Mouse (Mus musculus) CH12.LX (cell line): ENCODE measurements around the gene Syt2. TPM values are rescaled to one million over a fixed set of nuclear protein-coding genes. Genes with fewer than 3 reads are reported as not detected.

ENCODE experiments used
- DNase-seq: peaks from one replicate; pipeline ENCODE4 v3.0.0-alpha.2; 2013; ENCODE audit errors: extremely low read depth
- H3K27ac ChIP-seq: 2 replicates; pipeline ENCODE4 v1.5.1; 2012; ENCODE audit warnings: low read depth, mild to moderate bottlenecking, control low read depth, moderate library complexity; ENCODE audit not compliant: insufficient read depth
- H3K27me3 ChIP-seq: replicated peaks from 2 replicates; pipeline ENCODE3; 2012; ENCODE audit warnings: inconsistent platforms
- H3K36me3 ChIP-seq, 2 experiments: replicated peaks in 1 of 2; 2 replicates each; pipeline versions ENCODE3 to v1.6.1; 2012; ENCODE audit warnings: inconsistent platforms in 1 of 2, low read length in 1 of 2, mild to moderate bottlenecking in 1 of 2, mixed read lengths in 1 of 2, moderate library complexity in 1 of 2; ENCODE audit not compliant: control insufficient read depth in 1 of 2, insufficient read depth in 1 of 2
- H3K4me1 ChIP-seq, 2 experiments: 2 replicates each; pipeline ENCODE4 v1.6.1; 2012; ENCODE audit warnings: inconsistent platforms in 1 of 2, moderate library complexity in 1 of 2; ENCODE audit not compliant: insufficient read depth in 2 of 2, control insufficient read depth in 1 of 2
- H3K4me2 ChIP-seq: 2 replicates; pipeline ENCODE4 v1.6.1; 2012; ENCODE audit warnings: low read depth, mild to moderate bottlenecking, control low read depth; ENCODE audit not compliant: poor library complexity, insufficient read depth, severe bottlenecking
- H3K4me3 ChIP-seq, 3 experiments: fragments of 150-350 bp in 1 of 3; sonication (generic) in 1 of 3; replicated peaks in 1 of 3; 2 replicates each; pipeline versions ENCODE3 to v1.5.1; 2011 to 2012; ENCODE audit warnings: low read depth in 2 of 3, low read length in 2 of 3, mild to moderate bottlenecking in 2 of 3, moderate library complexity in 2 of 3, control low read depth in 1 of 3, improper control_type of control experiment in 1 of 3, inconsistent platforms in 1 of 3, mixed read lengths in 1 of 3; ENCODE audit not compliant: poor library complexity in 1 of 3
- H3K79me2 ChIP-seq: replicated peaks from 2 replicates; pipeline ENCODE4 v1.6.1; 2012; ENCODE audit warnings: mild to moderate bottlenecking, moderate library complexity; ENCODE audit not compliant: control insufficient read depth, poor library complexity, insufficient read depth, severe bottlenecking; ENCODE audit errors: extremely low read depth
- H3K9ac ChIP-seq: 2 replicates; pipeline ENCODE4 v1.6.1; 2012; ENCODE audit warnings: low read depth, mild to moderate bottlenecking, control low read depth, moderate library complexity; ENCODE audit not compliant: insufficient read depth
- H3K9me3 ChIP-seq: replicated peaks from 2 replicates; pipeline ENCODE3; 2012; ENCODE audit warnings: low read length, inconsistent platforms, mixed read lengths
- CTCF ChIP-seq, 2 experiments: IDR thresholded peaks in 1 of 2; conservative IDR thresholded peaks in 1 of 2; 2 replicates each; pipeline ENCODE4 v1.5.1; 2011 to 2012; ENCODE audit warnings: low read depth in 2 of 2, low read length in 2 of 2, improper control_type of control experiment in 1 of 2, inconsistent platforms in 1 of 2, mild to moderate bottlenecking in 1 of 2, moderate library complexity in 1 of 2
- ETS1 ChIP-seq: conservative IDR thresholded peaks from 2 replicates; pipeline ENCODE4 v1.6.1; 2012; ENCODE audit warnings: low read depth, mild to moderate bottlenecking, inconsistent platforms, low read length, improper control_type of control experiment, moderate library complexity
- JUND ChIP-seq: conservative IDR thresholded peaks from 2 replicates; pipeline ENCODE4 v1.6.1; 2011; ENCODE audit warnings: low read depth, low read length, improper control_type of control experiment
- KAT2A ChIP-seq: IDR thresholded peaks from 2 replicates; pipeline ENCODE4 v1.6.1; 2012; ENCODE audit warnings: low read length, improper control_type of control experiment, inconsistent platforms; ENCODE audit not compliant: insufficient replicate concordance
- MAZ ChIP-seq: IDR thresholded peaks from 2 replicates; pipeline ENCODE4 v1.6.1; 2012; ENCODE audit warnings: low read depth, mild to moderate bottlenecking, inconsistent platforms, low read length, improper control_type of control experiment, moderate library complexity
- NELFE ChIP-seq: IDR thresholded peaks from 2 replicates; pipeline ENCODE4 v1.6.1; 2011; ENCODE audit warnings: low read depth, low read length, improper control_type of control experiment
- POLR2AphosphoS2 ChIP-seq: IDR thresholded peaks from 2 replicates; pipeline ENCODE4 v1.6.1; 2011; ENCODE audit warnings: low read depth, low read length, improper control_type of control experiment
- RAD21 ChIP-seq: IDR thresholded peaks from 2 replicates; pipeline ENCODE4 v1.6.1; 2011; ENCODE audit warnings: low read depth, mild to moderate bottlenecking, low read length, improper control_type of control experiment, moderate library complexity
- RCOR1 ChIP-seq: conservative IDR thresholded peaks from 2 replicates; pipeline ENCODE4 v1.6.1; 2012; ENCODE audit warnings: low read depth, mild to moderate bottlenecking, inconsistent platforms, low read length, improper control_type of control experiment
- SIN3A ChIP-seq: IDR thresholded peaks from 2 replicates; pipeline ENCODE4 v1.6.1; 2012; ENCODE audit warnings: low read length, improper control_type of control experiment, inconsistent platforms
- SMC3 ChIP-seq: IDR thresholded peaks from 2 replicates; pipeline ENCODE4 v1.6.1; 2011; ENCODE audit warnings: low read depth, low read length, improper control_type of control experiment
- TBP ChIP-seq: conservative IDR thresholded peaks from 2 replicates; pipeline ENCODE4 v1.6.1; 2011; ENCODE audit warnings: low read depth, low read length, improper control_type of control experiment
- TCF12 ChIP-seq: IDR thresholded peaks from 2 replicates; pipeline ENCODE4 v1.6.1; 2014; ENCODE audit warnings: low read depth, mild to moderate bottlenecking, inconsistent platforms, low read length, improper control_type of control experiment
- UBTF ChIP-seq: IDR thresholded peaks from 2 replicates; pipeline ENCODE4 v1.6.1; 2012; ENCODE audit warnings: low read depth, mild to moderate bottlenecking, inconsistent platforms, low read length, improper control_type of control experiment, moderate library complexity
- USF2 ChIP-seq: conservative IDR thresholded peaks from 2 replicates; pipeline ENCODE4 v1.6.1; 2011; ENCODE audit warnings: low read depth, low read length, improper control_type of control experiment
- dilution Hi-C: fragments of 300-500 bp; cut with MboI; formaldehyde crosslinking; loops from 2 replicates; pipeline ENCODE4 v1.14.3; 2020; ENCODE audit warnings: low sequenced_read_pairs; ENCODE audit not compliant: extremely low pct_unique_long_range_greater_than_20kb, extremely low pct_ligation_motif_present
- in situ Hi-C: fragments of 300-500 bp; cut with MboI; formaldehyde crosslinking; loops from 3 replicates; pipeline ENCODE4 v1.14.3; 2019; ENCODE audit warnings: low sequenced_read_pairs, low pct_ligation_motif_present, low pct_unique_long_range_greater_than_20kb, mixed read lengths
- polyA plus RNA-seq: library from polyadenylated mRNA; unstranded; fragments of >175 nt; gene quantifications from 2 replicates; pipeline ENCODE4 v1.2.1, GENCODE M21; 2012; ENCODE audit warnings: low read depth; ENCODE audit not compliant: insufficient read length
- total RNA-seq, 2 experiments: library from RNA; depleted of rRNA; stranded (reverse); fragments of 300-350 nt in 1 of 2; fragments of >200 nt in 1 of 2; gene quantifications; 2 replicates each; pipeline ENCODE4 v1.2.3; 2012 to 2014

Gene Syt2
- total and polyA plus RNA-seq, 3 experiments = not detected

- H3K9me3 ChIP-seq = peaks cover 5% of the 10 kb centered on the region
- in situ Hi-C loops (loop anchor here (10.0 kb wide), 1 partner anchor 93 kb away; no protein-coding TSS in a partner anchor), dilution Hi-C loops (no loop called here)
- H3K36me3 ChIP-seq = no peaks in the 10 kb centered on the region
- no peak overlapping the region for H3K9ac ChIP-seq
- no peak for TF ChIP-seq TCF12
- no peak for TF ChIP-seq USF2
- peak; percentile 0 for TF ChIP-seq RAD21
- no peak for TF ChIP-seq UBTF
- no peak for TF ChIP-seq POLR2AphosphoS2
- TF ChIP-seq TBP = no peak
- peak in 1 of 2 experiments; percentile 58; a peak in 2 of 4 replicates for TF ChIP-seq CTCF (conservative IDR thresholded peaks at IDR 0.05 in 1 of 2, IDR thresholded peaks at IDR 0.05 in 1 of 2; ENCODE audit: low read depth in 2 of 2, low read length in 2 of 2)
- TF ChIP-seq JUND = no peak
- TF ChIP-seq KAT2A = no peak
- no peak for TF ChIP-seq MAZ
- TF ChIP-seq SMC3 = peak; percentile 44
- peaks cover 80% of the 10 kb centered on the region for H3K27me3 ChIP-seq
- no peak overlapping the region for H3K27ac ChIP-seq
- peaks cover 0 to 5% of the 10 kb centered on the region in 2 experiments; a peak in 1 of 4 replicates for H3K4me1 ChIP-seq
- H3K4me2 ChIP-seq = no peak overlapping the region
- no peak overlapping the region for H3K4me3 ChIP-seq
- peak; percentile 36 for DNase-seq
- H3K79me2 ChIP-seq = no peaks in the 10 kb centered on the region
Observed at GRCm38 (mm10) chr1:134741433-134741832, 95.0 kb downstream of the Syt2 start.

- Histone ChIP-seq H3K4me2 (no peak overlapping the region), H3K27ac (no peak overlapping the region), H3K27me3 (peaks cover 80% of the 10 kb centered on the region), H3K9ac (no peak overlapping the region), H3K9me3 (peaks cover 5% of the 10 kb centered on the region), H3K79me2 (no peaks in the 10 kb centered on the region), H3K4me3 (no peak overlapping the region), H3K4me1 (peaks cover 5% of the 10 kb centered on the region in 2 experiments; a peak in 3 of 4 replicates), H3K36me3 (no peaks in the 10 kb centered on the region)
- no peak for TF ChIP-seq SIN3A
- TF ChIP-seq ETS1 = no peak
- no peak for TF ChIP-seq RCOR1
- no peak; a peak in 1 of 4 replicates for TF ChIP-seq CTCF (conservative IDR thresholded peaks at IDR 0.05 in 1 of 2, IDR thresholded peaks at IDR 0.05 in 1 of 2; ENCODE audit: low read depth in 2 of 2, low read length in 2 of 2)
- TF ChIP-seq MAZ = no peak
- 0 out of 2 replicates have a peak, but pooled peaks have one; percentile 3 for TF ChIP-seq SMC3
- peak; percentile 28 for TF ChIP-seq RAD21
- TF ChIP-seq NELFE = no peak
- in situ Hi-C loops (loop anchor here (10.0 kb wide), 1 partner anchor 93 kb away; no protein-coding TSS in a partner anchor), dilution Hi-C loops (no loop called here)
- DNase-seq = no peak
Observed at GRCm38 (mm10) chr1:134741946-134742661, 95.6 kb downstream of the Syt2 start.
